Mouse (Mus musculus) thymus, adult 2 months (tissue): ENCODE data around the gene 1600014C10Rik.

ENCODE experiments used
- CTCF ChIP-seq: fragments of 200-500 bp; IDR thresholded peaks from 2 replicates; pipeline ENCODE4 v1.5.1; 2012; ENCODE audit warnings: mild to moderate bottlenecking, control low read depth, low read length, moderate library complexity, borderline replicate concordance; ENCODE audit not compliant: control insufficient read depth, poor library complexity, insufficient read depth; ENCODE audit errors: extremely low read depth
- POLR2A ChIP-seq: fragments of 200-500 bp; IDR thresholded peaks from 2 replicates; pipeline ENCODE4 v1.6.1; 2012; ENCODE audit warnings: mild to moderate bottlenecking, low read length, control low read depth, moderate library complexity; ENCODE audit not compliant: control insufficient read depth, poor library complexity, insufficient read depth; ENCODE audit errors: extremely low read depth

- TF ChIP-seq CTCF (no peak; the same call in 1 of the 2 replicates), POLR2A (no peak)
These were observed 44.3 kb downstream of the 1600014C10Rik start for GRCm38 (mm10) chr7:38227181-38227899.
